Mouse (Mus musculus) adrenal gland, adult 2 months (tissue): Measurements from ENCODE around the gene Hist1h2ab. TPM values are rescaled to one million over a fixed set of nuclear protein-coding genes. Genes with fewer than 3 reads are reported as not detected.
"Not testable (repeated sequence)": the region's sequence is repeated elsewhere in the genome, so short reads cannot be mapped to it uniquely, and the experiment has no call there.

ENCODE experiments used
- DNase-seq: peaks from one replicate; pipeline ENCODE4 v3.0.0; 2021
- long read RNA-seq: library from polyadenylated mRNA; stranded (forward); transcript quantifications from one replicate; pipeline ENCODE4 v2.0.0, GENCODE M21; 2021
- polyA plus RNA-seq: library from polyadenylated mRNA; depleted of rRNA; stranded (reverse); fragments of >200 nt; gene quantifications from 2 replicates; pipeline ENCODE4 v1.2.3, GENCODE M21; 2012; rRNA removed
- total RNA-seq, 2 experiments: library from RNA; stranded (reverse); gene quantifications; 2 replicates each; pipeline ENCODE4 v1.2.3; 2021

Hist1h2ab gene
- total RNA-seq: 10 to 100 TPM; 25.7 to 26.0 TPM
- polyA plus RNA-seq: 1.6 and 4.1 TPM in 2 replicates
- long read RNA-seq: 0 reads

DNA sequence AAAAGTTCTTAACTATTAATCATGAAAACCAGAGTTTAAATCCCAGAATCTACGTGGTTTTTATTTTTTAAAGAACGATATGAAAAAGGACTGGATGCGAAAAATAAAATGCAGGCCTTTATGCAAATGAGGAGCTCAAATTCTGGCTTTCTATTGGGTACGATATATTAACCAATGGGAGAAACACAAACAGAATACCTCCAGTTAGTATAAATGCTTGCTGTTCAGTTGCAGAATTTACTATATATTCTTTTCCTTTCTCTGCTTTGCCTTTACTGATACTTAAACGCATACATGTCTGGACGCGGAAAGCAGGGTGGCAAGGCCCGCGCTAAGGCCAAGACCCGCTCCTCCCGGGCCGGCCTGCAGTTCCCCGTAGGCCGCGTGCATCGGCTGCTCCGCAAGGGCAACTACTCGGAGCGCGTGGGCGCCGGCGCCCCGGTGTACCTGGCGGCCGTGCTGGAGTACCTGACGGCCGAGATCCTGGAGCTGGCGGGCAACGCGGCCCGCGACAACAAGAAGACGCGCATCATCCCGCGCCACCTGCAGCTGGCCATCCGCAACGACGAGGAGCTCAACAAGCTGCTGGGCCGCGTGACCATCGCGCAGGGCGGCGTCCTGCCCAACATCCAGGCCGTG lies at the start of gene Hist1h2ab:
Gene Hist1h2ab, plus strand, starts transcription at position 288 of the 639 bp plus-strand sequence.
- DNase-seq: peak; percentile 68

DNA sequence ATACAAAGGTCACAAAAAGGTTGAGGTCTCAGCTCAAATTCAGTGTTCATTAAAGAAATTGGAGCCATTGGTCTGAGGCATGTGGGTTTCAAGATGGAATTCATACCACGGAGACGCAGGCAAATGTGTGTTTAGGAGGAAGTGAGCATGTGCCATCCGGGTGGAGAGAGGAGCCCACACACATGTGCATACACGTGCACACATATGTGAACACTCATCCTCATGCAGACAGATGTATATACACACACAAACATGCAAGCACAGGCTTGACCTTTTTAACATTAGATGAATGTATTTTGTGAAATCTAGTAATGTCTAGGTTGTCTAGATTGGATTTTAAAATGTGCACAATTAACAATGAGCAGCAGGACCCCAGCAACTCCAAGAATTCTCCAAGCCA lies 48.7 kb upstream of the Hist1h2ab start:
- DNase-seq: no peak

DNA sequence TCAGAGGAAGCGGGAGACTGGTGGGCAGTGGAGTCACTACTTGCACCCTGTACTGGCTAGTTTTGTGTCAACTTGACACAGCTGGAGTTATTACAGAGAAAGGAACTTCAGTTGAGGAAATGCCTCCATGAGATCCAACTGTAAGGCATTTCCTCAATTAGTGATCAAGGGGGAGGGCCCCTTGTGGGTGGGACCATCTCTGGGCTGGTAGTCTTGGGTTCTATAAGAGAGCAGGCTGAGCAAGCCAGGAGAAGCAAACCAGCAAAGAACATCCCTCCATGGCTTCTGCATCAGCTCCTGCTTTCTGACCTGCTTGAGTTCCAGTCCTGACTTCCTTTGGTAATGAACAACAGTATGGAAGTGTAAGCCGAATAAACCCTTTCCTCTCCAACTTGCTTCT lies 48.1 kb upstream of the Hist1h2ab start:
- not testable (repeated sequence) for DNase-seq

DNA sequence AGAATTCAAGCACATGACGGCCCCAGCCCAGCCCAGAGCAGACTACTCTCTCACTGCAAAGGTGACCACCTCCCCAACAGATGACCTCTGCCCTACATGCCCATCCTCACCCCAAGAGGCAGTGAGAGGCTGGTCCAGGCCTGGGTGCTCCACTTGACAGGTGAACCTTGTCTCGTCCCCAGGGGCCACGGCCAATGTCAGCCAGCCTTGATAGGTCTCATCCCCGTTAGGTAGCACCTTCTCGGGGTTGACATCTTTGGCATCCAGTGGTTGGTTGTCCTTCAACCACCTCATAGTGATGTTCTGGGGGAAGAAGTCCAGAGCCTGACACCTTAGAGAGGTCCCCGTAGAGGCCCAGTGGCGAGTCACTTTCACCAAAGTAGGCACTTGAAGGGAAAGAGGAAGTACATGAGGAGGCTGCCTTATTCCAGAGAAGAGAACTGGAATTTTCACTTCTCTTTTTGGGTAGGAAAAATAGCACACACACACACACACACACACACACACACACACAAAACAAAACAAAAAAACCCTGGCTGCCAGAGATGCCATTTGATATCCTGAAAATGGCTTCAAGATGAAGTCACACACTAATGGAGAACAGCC lies 45.1 kb upstream of the Hist1h2ab start:
- DNase-seq: no peak

DNA sequence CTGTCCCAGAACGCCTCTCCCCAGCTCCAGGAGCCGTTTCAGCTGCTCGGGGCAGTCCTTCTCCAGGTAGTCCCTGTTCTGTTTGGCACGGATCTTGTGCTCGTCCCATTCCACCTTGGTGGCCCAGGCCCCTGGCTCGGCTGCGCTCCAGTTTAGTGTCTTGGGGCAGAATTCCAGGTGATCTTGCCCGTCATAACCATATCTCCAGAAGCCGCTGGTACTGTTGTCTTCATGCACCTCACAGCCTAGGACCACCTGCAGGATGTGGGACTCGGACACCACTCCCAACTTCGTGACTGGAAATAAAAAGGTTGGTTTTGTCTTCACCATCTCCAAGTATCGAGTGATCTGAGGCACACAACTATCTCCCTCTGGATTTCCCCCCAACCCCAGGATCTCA lies 44.2 kb upstream of the Hist1h2ab start:
- no peak for DNase-seq

DNA sequence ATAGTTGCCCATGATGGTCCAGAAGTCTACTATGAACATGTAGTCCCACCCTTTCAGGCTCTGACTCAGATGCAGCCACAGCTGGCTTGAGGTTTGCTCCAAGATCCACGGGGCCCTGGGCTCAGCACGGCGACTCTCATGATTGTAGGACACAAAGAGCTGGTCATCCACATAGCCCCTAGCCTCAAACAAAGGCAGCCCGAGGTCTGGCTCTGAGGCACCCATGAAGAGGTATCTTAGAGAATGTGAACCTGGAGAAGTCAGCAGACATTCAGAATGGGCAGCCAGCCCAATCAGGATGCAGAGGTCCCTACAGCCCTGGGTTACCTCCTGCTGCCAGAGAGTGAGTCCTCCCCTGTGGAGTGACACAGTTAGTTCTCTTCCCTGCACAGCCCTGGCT lies 42.9 kb upstream of the Hist1h2ab start:
- DNase-seq: no peak

DNA sequence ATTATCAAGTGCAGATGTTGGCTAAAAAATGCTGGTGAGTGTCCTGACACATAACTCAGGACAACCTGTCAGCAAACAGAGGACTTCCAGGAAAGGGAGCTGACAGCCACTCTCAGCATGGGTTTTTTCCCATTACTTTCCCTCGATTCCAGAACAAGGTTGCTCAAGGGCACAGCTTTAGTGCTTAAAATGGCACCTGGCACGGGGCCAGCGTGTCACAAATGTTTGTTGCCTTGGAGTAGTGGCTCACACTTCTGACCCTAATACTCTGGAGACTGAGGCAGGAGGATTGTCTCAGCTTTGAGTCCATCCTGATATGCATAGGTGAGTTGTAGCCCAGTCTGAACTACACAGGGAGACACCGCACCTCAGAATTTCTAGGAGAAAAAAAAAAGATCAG lies 42.3 kb upstream of the Hist1h2ab start:
- no peak for DNase-seq

DNA sequence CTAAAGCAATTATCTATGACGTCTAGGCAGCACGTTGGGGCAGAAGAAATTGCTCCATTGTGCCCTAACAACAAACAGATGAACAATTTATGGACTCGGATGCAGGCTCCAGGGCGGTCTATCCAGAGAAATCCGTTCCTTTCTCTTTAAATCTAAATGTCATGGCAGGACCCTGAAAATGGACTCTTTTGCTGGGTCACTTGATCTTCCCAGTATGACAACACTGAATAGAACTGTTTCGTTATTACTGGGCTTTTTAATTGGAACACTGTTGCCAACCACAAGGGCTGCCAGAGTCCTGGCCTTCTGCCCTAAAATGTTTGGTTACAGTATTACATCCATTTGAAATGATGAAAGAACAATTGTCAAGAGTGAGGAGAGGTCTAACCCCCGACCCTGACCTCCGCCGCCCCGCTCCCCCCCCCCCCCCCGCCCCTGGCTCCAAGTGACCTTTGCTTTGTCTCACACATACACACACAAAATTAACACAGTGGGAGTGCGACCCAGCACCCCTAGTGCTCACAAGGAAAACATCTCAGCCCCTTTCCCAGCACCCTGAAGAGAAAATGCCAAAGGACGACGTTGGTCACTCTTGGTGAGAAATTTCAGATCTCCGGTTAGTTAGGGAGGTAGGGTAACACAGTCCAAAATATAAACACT lies 41.1 kb upstream of the Hist1h2ab start:
- DNase-seq: peak; percentile 47

DNA sequence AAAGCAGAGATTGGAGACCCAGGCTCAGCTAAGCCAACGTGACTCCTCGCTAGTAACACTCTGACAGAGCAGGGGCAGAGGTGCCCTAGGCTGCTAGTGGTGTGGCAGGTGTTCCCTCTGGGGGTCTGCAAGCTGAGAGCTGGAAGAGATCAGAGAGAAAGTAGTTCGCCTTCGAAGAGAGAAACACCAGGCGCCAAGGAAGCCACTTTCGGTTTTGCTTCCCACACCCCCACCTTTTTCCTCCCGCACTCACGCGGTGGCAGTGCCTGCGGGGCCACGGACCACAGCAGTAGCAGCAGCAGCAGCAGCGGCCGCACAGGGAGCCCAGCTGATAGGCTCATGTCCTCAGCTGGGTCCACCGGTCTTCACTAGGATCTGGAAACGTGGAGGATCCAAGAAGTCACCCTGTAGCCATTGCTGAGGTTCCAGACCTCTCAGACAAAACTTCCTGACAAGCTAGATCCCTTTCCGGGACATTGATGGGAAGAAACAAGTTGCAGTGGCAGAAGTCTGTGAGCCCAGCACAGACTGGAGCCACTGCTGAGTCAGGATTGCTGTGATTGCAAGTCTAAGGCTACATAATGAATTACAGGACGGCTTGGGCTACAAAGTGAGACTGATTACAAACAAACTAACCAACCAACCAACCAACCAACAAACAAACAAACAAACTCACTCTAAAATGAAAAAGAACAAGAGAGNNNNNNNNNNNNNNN lies 40.4 kb upstream of the Hist1h2ab start, which contains the start of gene Hfe:
Gene Hfe, minus strand, starts transcription at position 481 of the 716 bp plus-strand sequence.
- DNase-seq: peak; percentile 83

DNA sequence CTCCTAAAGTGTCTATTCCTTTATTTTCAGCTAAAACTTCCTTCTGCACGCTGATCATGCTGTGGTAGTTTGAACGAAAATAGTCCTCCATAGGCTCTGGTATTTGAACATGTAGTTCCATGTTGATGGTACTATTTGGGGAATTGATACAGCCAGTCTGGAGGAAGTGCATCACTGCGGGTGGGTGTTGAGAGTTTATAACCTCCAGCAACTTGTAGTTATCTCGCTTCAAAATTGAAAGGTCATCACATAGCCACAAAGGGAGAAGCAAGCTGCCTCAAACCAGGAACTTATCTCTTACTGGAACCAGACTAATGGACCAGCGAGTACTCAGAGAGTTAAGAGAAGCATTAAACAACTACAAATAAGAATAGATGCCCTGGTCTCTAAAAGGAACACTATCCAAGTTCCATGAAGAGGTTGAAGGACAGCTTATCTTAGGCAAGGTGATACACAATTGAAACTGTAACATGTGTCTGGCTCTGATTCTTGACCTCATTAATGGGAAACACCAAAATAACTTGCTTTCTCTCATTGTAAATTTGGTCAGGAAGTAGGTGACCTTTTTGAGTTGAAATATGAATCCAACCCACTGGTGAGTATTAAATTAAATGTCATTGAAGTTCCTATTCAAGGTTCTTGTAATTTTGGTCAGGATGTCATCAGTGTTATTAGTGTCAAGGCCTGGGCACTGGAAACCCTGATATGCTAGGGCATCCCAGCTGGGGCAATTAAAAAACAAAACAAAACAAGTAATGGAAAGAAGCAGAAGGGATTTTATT lies 34.5 kb upstream of the Hist1h2ab start:
- DNase-seq: no peak

DNA sequence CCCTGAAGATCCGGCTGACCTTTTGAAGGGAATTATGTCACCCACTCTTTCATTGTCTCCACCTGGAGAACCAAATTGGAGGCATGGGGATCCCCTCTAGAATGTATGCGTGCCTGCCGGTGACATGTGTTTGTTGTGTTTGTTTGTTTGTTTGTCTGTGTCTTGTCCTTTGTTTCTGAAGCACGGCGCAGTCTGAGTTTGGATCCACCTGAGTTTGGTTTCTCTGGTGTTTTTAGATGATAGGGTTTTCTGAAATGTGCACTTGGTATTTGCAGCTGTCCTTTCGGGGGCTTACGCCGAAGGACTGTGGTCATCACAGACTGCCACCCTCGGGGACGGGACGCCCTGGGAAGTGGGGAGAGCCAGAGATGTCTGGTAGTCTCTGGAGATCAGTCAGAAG lies 33.8 kb upstream of the Hist1h2ab start:
- DNase-seq: no peak

DNA sequence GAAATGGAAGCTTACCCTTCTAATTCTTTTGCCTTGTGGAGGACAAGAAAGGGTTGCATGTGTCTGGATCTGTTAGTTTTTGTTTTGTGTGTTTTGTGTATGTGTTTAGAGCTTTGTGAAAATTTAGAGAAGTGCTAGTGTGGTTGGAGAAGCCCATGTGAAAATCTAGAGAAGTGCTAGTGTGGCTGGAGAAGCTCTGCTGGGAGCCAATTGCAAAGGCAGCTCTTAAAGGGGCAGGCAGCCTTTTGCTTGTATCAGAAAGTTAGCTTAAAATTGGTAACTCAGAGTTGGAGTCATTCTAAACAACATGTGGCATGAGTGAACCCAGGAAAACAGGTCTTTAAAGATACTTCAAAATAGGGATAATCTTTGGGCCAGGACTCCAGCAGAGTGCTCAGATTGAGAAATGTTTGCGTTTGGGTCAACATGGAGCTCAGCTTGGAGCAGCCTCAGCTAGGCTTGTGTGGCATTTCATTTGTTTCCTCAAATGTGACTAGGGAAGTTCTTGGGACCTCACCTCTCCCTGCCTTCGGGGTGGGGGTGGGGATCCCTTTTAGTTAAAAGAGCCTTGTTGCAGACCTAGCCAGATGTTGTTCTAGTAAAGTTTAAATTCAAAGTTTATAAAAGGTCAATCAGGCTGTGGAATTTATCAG lies 33.2 kb upstream of the Hist1h2ab start:
- DNase-seq: not testable (repeated sequence)

DNA sequence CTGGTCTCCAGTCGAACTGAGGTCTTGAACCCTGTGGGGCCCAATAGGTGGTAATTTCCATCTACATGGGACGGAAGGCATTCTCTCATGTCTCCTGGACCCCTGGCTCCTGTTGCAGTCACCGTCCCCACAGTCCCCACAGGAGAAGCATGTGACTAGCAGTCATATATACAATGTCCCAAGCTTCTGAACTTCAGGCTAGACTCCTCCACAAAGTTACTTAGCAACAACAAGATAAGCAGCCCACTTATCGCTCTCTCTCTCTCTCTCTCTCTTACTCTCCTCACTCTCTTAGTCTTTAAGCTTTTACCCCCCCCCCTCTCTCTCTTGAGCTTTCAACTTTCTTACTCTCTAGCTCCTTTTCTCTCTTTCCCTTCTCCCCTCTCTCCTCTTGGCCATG lies 26.7 kb upstream of the Hist1h2ab start:
- DNase-seq: no peak

DNA sequence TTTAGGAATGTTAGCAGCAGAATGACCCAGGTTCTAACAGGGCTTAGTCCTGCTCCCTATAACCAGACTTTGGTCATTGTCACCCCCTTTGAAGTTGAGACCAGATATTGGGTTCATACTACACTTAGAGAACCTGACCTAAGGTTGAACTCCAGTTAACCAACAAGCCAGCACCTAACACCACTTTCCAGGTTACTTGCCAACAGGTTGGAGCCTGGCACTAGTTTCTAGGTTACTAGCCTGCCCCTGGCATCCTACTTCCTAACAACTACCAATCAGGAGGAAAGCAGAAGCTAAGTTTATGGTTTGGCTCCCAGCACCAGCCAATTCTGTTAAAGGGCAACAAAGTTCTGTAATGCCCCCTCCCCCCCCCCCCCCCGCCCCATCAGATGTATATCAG lies 25.7 kb upstream of the Hist1h2ab start:
- DNase-seq: no peak

DNA sequence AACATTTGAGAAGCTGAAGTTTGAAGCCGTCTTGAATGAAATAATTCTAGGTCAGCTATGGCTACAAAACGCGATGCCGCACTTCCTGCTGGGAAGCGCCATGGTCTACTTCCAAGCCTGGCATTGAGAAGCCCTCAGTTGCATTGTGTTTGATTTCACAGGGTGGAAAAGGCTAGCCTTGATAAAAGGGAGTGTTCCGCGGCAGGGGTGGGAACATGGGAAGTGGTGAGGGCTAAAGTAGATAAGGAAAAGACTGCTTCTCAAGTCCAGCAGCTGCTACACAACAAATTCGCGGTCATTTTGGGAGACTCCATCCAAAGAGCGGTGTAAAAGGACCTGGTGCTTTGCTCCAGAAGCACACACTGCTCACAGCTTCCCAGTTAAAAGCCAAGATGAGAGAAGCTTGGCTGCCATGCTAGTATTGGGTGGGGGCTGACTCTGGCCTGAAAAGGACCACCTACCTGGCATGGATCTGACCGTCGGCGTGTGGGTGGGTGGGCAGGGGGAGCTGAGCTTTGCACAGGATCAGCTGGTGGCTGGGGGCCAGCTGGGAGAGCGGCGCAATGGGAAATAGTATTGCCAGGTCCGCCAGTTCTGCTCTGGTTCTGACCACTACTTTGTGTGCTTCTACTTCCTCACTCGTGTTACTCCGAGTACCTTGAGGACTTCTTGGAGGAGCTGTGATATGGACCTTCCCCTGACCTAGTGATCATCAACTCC lies 22.3 kb upstream of the Hist1h2ab start:
- DNase-seq: no peak

DNA sequence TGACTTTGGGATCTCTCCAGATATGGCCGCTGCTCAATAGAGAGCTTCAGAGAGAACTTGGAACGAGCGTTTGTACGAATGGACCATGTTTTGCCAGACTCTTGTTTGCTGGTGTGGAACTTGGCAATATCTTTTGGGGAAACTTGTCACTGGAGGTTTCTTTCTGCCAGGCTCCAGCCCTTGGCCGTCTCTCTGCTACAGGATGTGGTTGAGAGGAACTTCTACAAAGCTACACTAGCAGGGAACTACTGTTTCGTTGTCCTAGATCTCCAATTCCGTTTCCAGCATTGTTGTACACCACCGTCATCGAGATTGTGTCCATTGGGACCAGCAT lies 21.8 kb upstream of the Hist1h2ab start:
- DNase-seq: no peak

DNA sequence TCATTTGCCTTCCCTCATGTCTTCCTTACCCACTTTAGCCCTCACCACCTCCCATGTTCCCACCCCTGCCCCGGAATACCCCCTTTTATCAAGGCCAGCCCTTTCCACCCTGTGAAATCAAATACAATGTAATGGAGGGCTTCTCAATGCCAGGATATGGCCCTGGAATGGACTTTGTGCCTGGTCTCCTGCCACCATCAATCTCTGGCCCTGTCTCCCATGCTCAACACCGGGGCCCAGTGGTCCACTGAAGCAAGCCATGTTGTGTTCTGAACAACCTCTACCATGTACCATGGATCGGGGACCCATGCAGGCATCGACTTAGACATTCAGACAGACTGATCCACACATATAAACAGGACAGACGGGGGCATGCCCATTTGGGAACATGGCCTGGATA lies 21.2 kb upstream of the Hist1h2ab start:
- DNase-seq: no peak

DNA sequence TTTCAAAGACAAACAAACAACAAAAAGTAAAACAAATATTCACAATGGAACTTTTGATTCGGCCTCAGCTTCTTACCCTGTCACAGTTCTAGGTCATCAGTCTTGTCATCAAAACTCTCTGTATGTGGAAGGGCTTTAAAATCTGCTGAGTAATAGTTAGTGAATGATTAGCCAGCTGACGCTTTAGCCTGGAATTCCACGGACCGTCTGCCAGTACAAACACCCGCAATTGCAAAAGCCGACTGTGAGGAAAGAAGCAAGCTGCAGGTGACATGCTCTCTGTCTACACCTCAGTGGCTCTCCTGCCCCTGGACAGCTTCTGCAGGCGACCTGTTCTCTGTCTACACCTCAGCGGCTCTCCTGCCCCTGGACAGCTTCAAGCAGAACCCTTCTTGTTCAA lies 20.4 kb upstream of the Hist1h2ab start:
- peak; percentile 63 for DNase-seq

DNA sequence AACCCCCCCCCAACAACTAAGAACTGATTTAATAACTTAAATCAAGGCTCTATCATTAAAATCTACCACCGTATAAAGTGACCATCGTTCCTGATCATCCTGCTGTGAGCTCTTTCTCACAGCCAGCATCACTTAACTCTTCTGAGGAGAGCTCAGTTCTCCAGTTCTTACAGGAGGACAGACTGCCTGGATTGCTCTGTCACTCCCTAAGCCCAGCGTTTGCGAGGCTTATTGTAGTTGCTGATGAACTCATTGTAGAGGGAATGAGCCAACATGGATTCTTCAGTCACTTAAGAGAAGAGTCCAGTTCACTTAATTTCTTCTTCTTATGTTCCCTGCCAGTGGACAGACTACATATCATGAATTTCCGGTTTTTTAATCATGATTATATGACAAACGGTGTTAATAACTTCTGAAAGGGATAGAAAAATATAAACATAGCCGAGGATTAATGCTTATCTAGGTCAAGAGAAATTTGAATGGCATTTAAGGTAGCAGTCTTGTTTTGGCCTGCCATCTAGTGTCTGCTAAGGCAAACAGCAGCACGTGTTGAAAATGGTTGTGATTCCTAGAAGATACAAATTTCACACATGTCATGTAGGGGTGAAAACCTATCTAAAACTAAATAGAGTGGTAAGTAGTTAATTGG lies 18.6 kb upstream of the Hist1h2ab start:
- peak; percentile 41 for DNase-seq

DNA sequence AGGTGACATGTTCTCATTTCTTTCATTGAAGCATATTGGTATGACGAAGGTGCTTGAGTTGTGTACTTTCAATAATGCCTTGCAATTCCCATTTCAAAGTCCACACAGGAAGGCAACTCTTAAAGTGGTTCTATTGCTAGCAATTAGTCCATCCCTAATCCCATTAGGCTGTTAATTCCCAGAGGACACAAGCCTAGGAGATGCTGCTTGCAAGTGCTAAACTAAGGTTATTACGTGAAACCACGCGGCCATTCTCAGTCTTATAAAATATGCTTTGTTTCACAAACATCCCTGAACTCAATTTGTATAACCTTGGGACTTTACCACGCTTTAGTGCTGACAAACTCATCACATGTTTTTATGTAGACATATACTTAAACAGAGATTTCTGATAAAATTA lies 13.8 kb upstream of the Hist1h2ab start:
- DNase-seq: no peak
